Comparison of ENCODE assay signal across 26 mouse cellular contexts in genomic region chr10:91827074-91827473, GRCm38 (mm10).
DNase-seq lines count a peak whose midpoint lies in the region; ATAC-seq and TF ChIP-seq lines count a peak whose summit lies in the region.
"Had no signal": no experiment of that assay in that cellular context is flagged by ENCODE, and none has a peak within 500 bp of the region (broad histone marks: within the 10 kb centered on the region; RNA-seq: fewer than 3 reads in every experiment).

No protein-coding gene starts in this region.

- 58% methylated on average over 3 of the region's 3 CpGs for WGBS in forebrain, embryonic 14.5 days
- 54% methylated on average over 3 of the region's 3 CpGs for WGBS in forebrain, embryonic 13.5 days
- 34% methylated on average over 3 of the region's 3 CpGs for WGBS in hindbrain, embryonic 12.5 days
- 28% methylated on average over 3 of the region's 3 CpGs for WGBS in hindbrain, embryonic 13.5 days
- 22% methylated on average over 3 of the region's 3 CpGs for WGBS in hindbrain, postnatal 0 days

- H3K4me3 ChIP-seq in forebrain, embryonic 14.5 days (ENCODE audit: low read depth, low read length) = no peak overlapping the region
- no peak overlapping the region for H3K4me3 ChIP-seq in forebrain, embryonic 13.5 days
- H3K4me3 ChIP-seq in hindbrain, embryonic 12.5 days = no peak overlapping the region
- no peak overlapping the region for H3K4me3 ChIP-seq in hindbrain, embryonic 13.5 days
- H3K4me3 ChIP-seq in hindbrain, postnatal 0 days (ENCODE audit: low read length) = no peak overlapping the region
- H3K4me3 ChIP-seq: hindbrain, embryonic 15.5 days; intestine, embryonic 15.5 days had no signal

- H3K4me2 ChIP-seq in forebrain, embryonic 14.5 days (ENCODE audit: low read length) = no peak overlapping the region
- no peak overlapping the region for H3K4me2 ChIP-seq in forebrain, embryonic 13.5 days
- no peak overlapping the region for H3K4me2 ChIP-seq in hindbrain, embryonic 12.5 days (replicated peaks)
- H3K4me2 ChIP-seq in hindbrain, embryonic 13.5 days = no peak overlapping the region
- H3K4me2 ChIP-seq in hindbrain, postnatal 0 days (ENCODE audit: low read depth, low read length) = no peak overlapping the region
- H3K4me2 ChIP-seq: hindbrain, embryonic 15.5 days; intestine, embryonic 15.5 days had no signal

- no peaks in the 10 kb centered on the region for H3K9me3 ChIP-seq in forebrain, embryonic 14.5 days (replicated peaks; ENCODE audit: control insufficient read depth, low read length)
- no peaks in the 10 kb centered on the region for H3K9me3 ChIP-seq in forebrain, embryonic 13.5 days (replicated peaks)
- no peaks in the 10 kb centered on the region for H3K9me3 ChIP-seq in hindbrain, embryonic 12.5 days (replicated peaks)
- H3K9me3 ChIP-seq in hindbrain, embryonic 13.5 days = no peaks in the 10 kb centered on the region
- no peaks in the 10 kb centered on the region for H3K9me3 ChIP-seq in hindbrain, postnatal 0 days (ENCODE audit: low read length)
- H3K9me3 ChIP-seq: hindbrain, embryonic 15.5 days; intestine, embryonic 15.5 days had no signal

- H3K36me3 ChIP-seq in forebrain, embryonic 14.5 days (ENCODE audit: control insufficient read depth, insufficient read depth, low read length) = no peaks in the 10 kb centered on the region
- no peaks in the 10 kb centered on the region for H3K36me3 ChIP-seq in forebrain, embryonic 13.5 days (ENCODE audit: poor library complexity, severe bottlenecking)
- H3K36me3 ChIP-seq in hindbrain, embryonic 12.5 days = no peaks in the 10 kb centered on the region
- no peaks in the 10 kb centered on the region for H3K36me3 ChIP-seq in hindbrain, embryonic 13.5 days
- H3K36me3 ChIP-seq in hindbrain, postnatal 0 days (ENCODE audit: insufficient read depth, low read length) = no peaks in the 10 kb centered on the region
- H3K36me3 ChIP-seq: G1E; hindbrain, embryonic 15.5 days; intestine, embryonic 15.5 days had no signal

- H3K9ac ChIP-seq in forebrain, embryonic 14.5 days (ENCODE audit: low read length) = no peak overlapping the region
- H3K9ac ChIP-seq in forebrain, embryonic 13.5 days = no peak overlapping the region
- H3K9ac ChIP-seq in hindbrain, embryonic 12.5 days = no peak overlapping the region
- H3K9ac ChIP-seq in hindbrain, embryonic 13.5 days = no peak overlapping the region
- H3K9ac ChIP-seq in hindbrain, postnatal 0 days (replicated peaks; ENCODE audit: low read length) = no peak overlapping the region
- H3K9ac ChIP-seq: hindbrain, embryonic 15.5 days; intestine, embryonic 15.5 days; liver, embryonic 14.5 days had no signal

- H3K27me3 ChIP-seq in forebrain, embryonic 14.5 days (replicated peaks; ENCODE audit: control insufficient read depth, insufficient read depth, low read length) = no peaks in the 10 kb centered on the region
- no peaks in the 10 kb centered on the region for H3K27me3 ChIP-seq in forebrain, embryonic 13.5 days
- no peaks in the 10 kb centered on the region for H3K27me3 ChIP-seq in hindbrain, embryonic 12.5 days
- no peaks in the 10 kb centered on the region for H3K27me3 ChIP-seq in hindbrain, embryonic 13.5 days
- no peaks in the 10 kb centered on the region for H3K27me3 ChIP-seq in hindbrain, postnatal 0 days (ENCODE audit: insufficient read depth, low read length)
- H3K27me3 ChIP-seq: hindbrain, embryonic 15.5 days; intestine, embryonic 15.5 days had no signal

- no peak overlapping the region for H3K27ac ChIP-seq in forebrain, embryonic 14.5 days (ENCODE audit: low read depth, low read length)
- no peak overlapping the region for H3K27ac ChIP-seq in forebrain, embryonic 13.5 days
- no peak overlapping the region; the same call in 1 of the 2 replicates for H3K27ac ChIP-seq in hindbrain, embryonic 12.5 days
- no peak overlapping the region for H3K27ac ChIP-seq in hindbrain, embryonic 13.5 days
- no peak overlapping the region for H3K27ac ChIP-seq in hindbrain, postnatal 0 days
- H3K27ac ChIP-seq: hindbrain, embryonic 15.5 days; intestine, embryonic 15.5 days; kidney, postnatal 0 days; liver, embryonic 14.5 days; macrophage had no signal

- no peak for TF ChIP-seq CTCF in hindbrain, postnatal 0 days (IDR thresholded peaks at IDR 0.05; ENCODE audit: low read depth)

- DNase-seq in forebrain, embryonic 14.5 days (ENCODE audit: low spot score) = peak; percentile 18
- DNase-seq in brain, adult 2 months (ENCODE audit: low read depth, low spot score) = peak; percentile 10
- DNase-seq in hindbrain, postnatal 0 days (ENCODE audit: low spot score) = peak; percentile 10
- no peak for DNase-seq in left cerebral cortex, postnatal 36 days (ENCODE audit: low spot score in 2 of 2)
- DNase-seq: adrenal gland, postnatal 10 days; cerebellum, adult 11-12 months; cerebellum, adult 9-11 months; gastrocnemius, postnatal 14 days; heart, postnatal 14 days; kidney, adult 2 months; kidney, postnatal 4 days; liver; lung, adult 2 months; lung, postnatal 10 days; right cerebral cortex, adult 18-20 months; spleen, adult 18-20 months; thymus, postnatal 14 days had no signal

- no peak for ATAC-seq in forebrain, embryonic 14.5 days
- ATAC-seq in forebrain, embryonic 13.5 days = no peak
- peak; percentile 40; the same call in 1 of the 2 replicates for ATAC-seq in hindbrain, embryonic 12.5 days (ENCODE audit: low FRiP score)
- no peak for ATAC-seq in hindbrain, embryonic 13.5 days (ENCODE audit: low FRiP score)
- ATAC-seq in hindbrain, postnatal 0 days = no peak
- ATAC-seq: intestine, embryonic 15.5 days had no signal

- intact Hi-C loops in left cerebral cortex, postnatal 36 days (cut with DNase I) = no loop called here

- H3K4me1 ChIP-seq in forebrain, embryonic 14.5 days (ENCODE audit: control insufficient read depth, insufficient read depth, low read length) = no peaks in the 10 kb centered on the region
- 0 out of 2 replicates have a peak, but pooled peaks cover 3% of the 10 kb centered on the region for H3K4me1 ChIP-seq in forebrain, embryonic 13.5 days
- peaks cover 4% of the 10 kb centered on the region; the same call in 1 of the 2 replicates for H3K4me1 ChIP-seq in hindbrain, embryonic 12.5 days
- H3K4me1 ChIP-seq in hindbrain, embryonic 13.5 days (replicated peaks) = peaks cover 8% of the 10 kb centered on the region; the same call in 1 of the 2 replicates
- no peaks in the 10 kb centered on the region for H3K4me1 ChIP-seq in hindbrain, postnatal 0 days (ENCODE audit: insufficient read depth, low read length)
- H3K4me1 ChIP-seq: hindbrain, embryonic 15.5 days; intestine, embryonic 15.5 days had no signal

Comparison
In these comparisons a context has a peak if more than half of its experiments do, and no peak if none do; other contexts are left out.
1. DNase-seq: peak in forebrain, embryonic 14.5 days (single experiment), brain, adult 2 months (single experiment) and hindbrain, postnatal 0 days (single experiment); none in left cerebral cortex, postnatal 36 days (0 of 2).